Mouse (Mus musculus): ENCODE results near the gene Zdhhc12. TPM values are rescaled to one million over a fixed set of nuclear protein-coding genes. Genes with fewer than 3 reads are reported as not detected.

Zdhhc12 gene
- polyA plus RNA-seq, 1 experiment from 2014 or later, result 27.9 TPM

DNA sequence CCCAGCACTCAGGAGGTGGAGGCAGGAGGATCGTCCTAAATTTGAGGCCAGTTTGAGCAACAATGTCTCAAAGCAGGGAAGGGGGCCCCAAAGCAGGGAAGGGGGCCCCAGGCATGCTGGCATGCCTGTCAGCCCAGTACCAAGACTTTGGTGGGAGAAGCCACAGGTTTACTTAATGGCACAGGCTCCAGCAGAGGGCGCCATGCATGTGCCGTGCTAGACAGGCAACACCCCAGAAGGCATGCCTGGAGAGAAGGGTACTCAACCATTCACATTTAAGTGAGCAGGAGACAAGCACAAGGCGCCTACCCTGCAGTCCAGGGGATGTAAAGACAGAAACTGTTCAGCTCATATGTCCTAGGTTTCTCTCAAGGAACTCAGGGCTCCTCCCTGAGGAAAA lies 51.0 kb downstream of the Zdhhc12 start:
- 13% methylated on average over 4 of the region's 4 CpGs for WGBS
- no peak for ATAC-seq (ENCODE audit: low FRiP score, low read depth)
- Histone ChIP-seq H3K27me3 (replicated peaks) (no peaks in the 10 kb centered on the region), H3K4me1 (no peaks in the 10 kb centered on the region), H3K27ac (no peak overlapping the region), H3K9ac (no peak overlapping the region), H3K9me3 (no peaks in the 10 kb centered on the region), H3K4me2 (replicated peaks) (no peak overlapping the region), H3K36me3 (peaks cover 16% of the 10 kb centered on the region), H3K4me3 (no peak overlapping the region)

Other genes starting within 250 kb of the Zdhhc12 start
- gene Cercam, start 224.5 kb downstream of the Zdhhc12 start, polyA plus RNA-seq (2016; fragmentation: Nextera tagmentation; extraction: Ambion mirVana), result 24.0 and 24.6 TPM in 2 replicates
- 84.0 and 98.5 TPM in 2 replicates for gene Odf2, start 204.4 kb downstream of the Zdhhc12 start, polyA plus RNA-seq (2016; fragmentation: Nextera tagmentation; extraction: Ambion mirVana)
- gene Gle1, start 158.2 kb downstream of the Zdhhc12 start, polyA plus RNA-seq (2016; fragmentation: Nextera tagmentation; extraction: Ambion mirVana), result 71.1 and 73.5 TPM in 2 replicates
- gene Sptan1, start 128.1 kb downstream of the Zdhhc12 start, polyA plus RNA-seq (2016; fragmentation: Nextera tagmentation; extraction: Ambion mirVana), result 177 and 206 TPM in 2 replicates
- gene Wdr34, start 44.8 kb downstream of the Zdhhc12 start, polyA plus RNA-seq (2016; fragmentation: Nextera tagmentation; extraction: Ambion mirVana), result 37.4 and 41.4 TPM in 2 replicates
- 572 and 583 TPM in 2 replicates for gene Set, start 36.3 kb downstream of the Zdhhc12 start, polyA plus RNA-seq (2016; fragmentation: Nextera tagmentation; extraction: Ambion mirVana)
- gene Pkn3, start 16.0 kb downstream of the Zdhhc12 start, polyA plus RNA-seq (2016; fragmentation: Nextera tagmentation; extraction: Ambion mirVana), result 6.4 and 6.9 TPM in 2 replicates
- 10.6 and 11.1 TPM in 2 replicates for gene Zer1, start 30.9 kb upstream of the Zdhhc12 start, polyA plus RNA-seq (2016; fragmentation: Nextera tagmentation; extraction: Ambion mirVana)
- gene Tbc1d13, start 40.1 kb upstream of the Zdhhc12 start, polyA plus RNA-seq (2016; fragmentation: Nextera tagmentation; extraction: Ambion mirVana), result 8.2 and 11.3 TPM in 2 replicates
- 17.1 and 17.7 TPM in 2 replicates for gene Endog, start 77.8 kb upstream of the Zdhhc12 start, polyA plus RNA-seq (2016; fragmentation: Nextera tagmentation; extraction: Ambion mirVana)
- gene Spout1, start 84.8 kb upstream of the Zdhhc12 start, polyA plus RNA-seq (2016; fragmentation: Nextera tagmentation; extraction: Ambion mirVana), result 59.4 and 61.0 TPM in 2 replicates
- 12.5 and 12.7 TPM in 2 replicates for gene Kyat1, start 112.2 kb upstream of the Zdhhc12 start, polyA plus RNA-seq (2016; fragmentation: Nextera tagmentation; extraction: Ambion mirVana)
- gene Lrrc8a, start 144.1 kb upstream of the Zdhhc12 start, polyA plus RNA-seq (2016; fragmentation: Nextera tagmentation; extraction: Ambion mirVana), result 30.6 and 43.0 TPM in 2 replicates
- gene Gm28035, start 146.9 kb upstream of the Zdhhc12 start, polyA plus RNA-seq (2016; fragmentation: Nextera tagmentation; extraction: Ambion mirVana), result 0.17 and 0.34 TPM in 2 replicates
- gene Phyhd1, start 172.6 kb upstream of the Zdhhc12 start, polyA plus RNA-seq (2016; fragmentation: Nextera tagmentation; extraction: Ambion mirVana), result 3.8 and 4.2 TPM in 2 replicates
- not detected in 2 replicates for gene Gm28038, start 187.4 kb upstream of the Zdhhc12 start, polyA plus RNA-seq (2016; fragmentation: Nextera tagmentation; extraction: Ambion mirVana)
- 27.5 and 28.8 TPM in 2 replicates for gene Dolk, start 192.7 kb upstream of the Zdhhc12 start, polyA plus RNA-seq (2016; fragmentation: Nextera tagmentation; extraction: Ambion mirVana)
- gene Nup188, start 192.7 kb upstream of the Zdhhc12 start, polyA plus RNA-seq (2016; fragmentation: Nextera tagmentation; extraction: Ambion mirVana), result 26.4 and 34.4 TPM in 2 replicates